Mouse (Mus musculus): Measurements from ENCODE around the gene Dnttip1.
"Not testable (repeated sequence)": the region's sequence is repeated elsewhere in the genome, so short reads cannot be mapped to it uniquely, and the experiment has no call there.

Gene Dnttip1

DNA sequence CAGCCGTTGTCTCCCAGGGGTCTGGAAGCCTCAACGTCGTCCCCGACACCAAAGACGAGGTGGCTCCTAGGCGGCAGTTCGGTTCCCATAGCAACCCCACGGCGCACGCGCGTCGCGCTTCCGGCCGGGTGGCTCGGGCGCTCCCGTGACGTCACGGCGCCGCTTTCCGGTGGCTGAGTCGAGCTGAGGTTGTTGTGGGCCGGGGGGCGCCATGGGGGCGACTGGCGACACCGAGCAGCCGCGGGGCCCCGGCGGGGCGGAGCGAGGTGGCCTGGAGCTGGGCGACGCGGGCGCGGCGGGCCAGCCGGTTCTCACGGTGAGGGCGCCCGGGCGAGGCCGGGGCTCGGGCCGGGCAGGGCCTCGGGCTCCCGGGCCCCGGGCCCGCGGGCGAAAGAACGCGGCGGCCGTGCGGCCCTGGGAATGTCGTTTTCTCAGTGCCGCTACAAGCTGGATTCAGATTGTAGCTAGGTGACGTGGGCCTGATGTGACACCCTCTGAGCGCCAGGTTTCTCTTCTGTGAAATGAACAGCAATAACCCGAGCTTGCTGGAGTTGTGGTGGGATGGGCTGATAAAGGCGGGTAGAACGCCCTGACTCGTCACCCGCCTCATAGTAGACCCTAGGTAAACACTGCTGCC lies at the start of gene Dnttip1, which contains the start of gene Wfdc3:
TSS of gene Dnttip1 (plus strand) at position 141 of the 637 bp plus-strand sequence.
TSS of gene Wfdc3 (minus strand) at position 89 of the 637 bp plus-strand sequence.
- in situ Hi-C loops (cut with MseI, MboI), result no loop called here

GRCm38 (mm10) chr2:164698201-164698600 lies 47.6 kb upstream of the Dnttip1 start, which contains the start of gene Spint4:
Gene Spint4 (plus strand): TSS chr2:164698501.
- in situ Hi-C loops (cut with MseI, MboI), result no loop called here

DNA sequence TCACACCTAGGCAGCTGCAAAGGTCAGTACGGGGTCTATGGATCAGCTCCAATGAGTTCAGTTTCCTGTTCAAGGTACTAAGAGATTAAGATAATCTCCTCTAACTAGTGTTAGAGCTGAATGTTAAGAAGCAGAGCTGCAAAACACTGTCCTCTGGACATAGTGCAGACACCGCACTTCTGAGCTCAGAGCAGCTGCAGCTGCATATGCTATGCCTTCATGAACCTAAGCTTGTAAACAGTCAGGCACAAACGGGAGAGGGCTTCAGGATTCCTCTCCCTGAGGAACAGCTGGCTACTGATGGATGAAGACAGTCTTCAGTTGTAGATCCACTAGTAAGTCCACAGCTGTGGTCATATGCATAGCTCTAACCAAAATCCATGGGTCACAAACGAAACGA lies 44.8 kb upstream of the Dnttip1 start:
- in situ Hi-C loops (cut with MseI, MboI), result no loop called here

- in situ Hi-C loops (cut with MseI, MboI), result no loop called here
These were observed 44.0 kb upstream of the Dnttip1 start for GRCm38 (mm10) chr2:164701761-164702160.

DNA sequence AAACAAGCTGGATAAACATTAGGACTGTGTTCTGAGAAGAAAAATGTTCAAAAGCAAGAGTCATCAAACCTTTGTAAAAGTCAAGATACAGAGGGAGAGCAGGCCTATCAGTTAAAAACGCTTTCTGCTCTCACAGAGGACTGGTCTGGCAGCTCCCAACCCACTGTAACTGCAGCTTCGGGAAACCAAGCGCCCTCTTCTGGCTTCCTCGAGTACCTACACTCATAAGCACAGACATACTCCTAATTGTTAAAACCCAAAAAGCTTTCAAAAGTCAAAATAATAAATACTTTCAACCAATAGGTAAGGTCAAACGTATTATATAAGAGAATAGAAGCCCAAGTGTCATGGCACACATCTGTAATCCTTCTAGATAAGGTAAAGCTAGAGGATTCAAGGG lies 41.5 kb upstream of the Dnttip1 start:
- in situ Hi-C loops (cut with MseI, MboI), result no loop called here

- in situ Hi-C loops (cut with MseI, MboI), result no loop called here
These were observed 40.5 kb upstream of the Dnttip1 start for GRCm38 (mm10) chr2:164705328-164705727.

DNA sequence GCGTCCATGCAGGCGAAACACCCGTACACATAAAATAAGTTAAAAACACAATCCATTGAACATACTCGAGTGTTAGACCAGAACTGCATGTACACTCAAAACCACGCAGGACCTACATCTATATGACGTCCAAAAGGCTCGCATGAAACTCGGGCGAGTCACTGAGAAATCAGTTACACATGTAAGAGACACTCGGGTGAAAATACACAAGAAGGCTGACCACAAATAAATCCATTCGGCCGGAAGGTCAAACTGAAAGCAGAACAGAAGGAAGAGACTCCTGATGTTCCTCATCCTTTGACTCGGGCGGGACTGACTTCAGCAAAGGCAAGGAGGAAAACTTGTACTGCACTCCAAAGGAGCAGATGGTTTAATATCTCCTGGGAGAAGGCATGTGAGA lies 39.8 kb upstream of the Dnttip1 start:
- in situ Hi-C loops (cut with MseI, MboI), result no loop called here

DNA sequence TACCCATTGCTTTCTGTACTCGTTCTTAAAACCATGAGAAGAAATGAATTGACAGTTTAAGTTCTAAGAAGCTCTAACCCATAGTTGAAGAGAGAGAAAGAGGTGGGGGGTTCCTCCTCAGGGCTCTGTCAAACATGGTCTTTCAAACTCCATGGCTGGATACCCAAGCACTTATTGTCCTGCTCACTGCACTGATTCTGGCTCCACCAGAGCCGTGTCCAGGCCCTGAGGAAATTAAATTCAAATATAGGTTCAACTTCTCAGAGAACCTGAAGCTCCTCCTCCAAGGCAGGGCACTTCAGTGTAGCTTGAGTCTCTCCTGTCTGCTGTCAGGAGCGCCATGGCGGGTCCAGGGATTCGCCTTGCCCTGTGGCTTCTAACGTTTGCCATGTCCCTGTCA lies 30.8 kb upstream of the Dnttip1 start, which contains the start of gene Spint5:
TSS of gene Spint5 (plus strand) at position 301 of the 400 bp plus-strand sequence.
- in situ Hi-C loops (cut with MseI, MboI), result no loop called here

DNA sequence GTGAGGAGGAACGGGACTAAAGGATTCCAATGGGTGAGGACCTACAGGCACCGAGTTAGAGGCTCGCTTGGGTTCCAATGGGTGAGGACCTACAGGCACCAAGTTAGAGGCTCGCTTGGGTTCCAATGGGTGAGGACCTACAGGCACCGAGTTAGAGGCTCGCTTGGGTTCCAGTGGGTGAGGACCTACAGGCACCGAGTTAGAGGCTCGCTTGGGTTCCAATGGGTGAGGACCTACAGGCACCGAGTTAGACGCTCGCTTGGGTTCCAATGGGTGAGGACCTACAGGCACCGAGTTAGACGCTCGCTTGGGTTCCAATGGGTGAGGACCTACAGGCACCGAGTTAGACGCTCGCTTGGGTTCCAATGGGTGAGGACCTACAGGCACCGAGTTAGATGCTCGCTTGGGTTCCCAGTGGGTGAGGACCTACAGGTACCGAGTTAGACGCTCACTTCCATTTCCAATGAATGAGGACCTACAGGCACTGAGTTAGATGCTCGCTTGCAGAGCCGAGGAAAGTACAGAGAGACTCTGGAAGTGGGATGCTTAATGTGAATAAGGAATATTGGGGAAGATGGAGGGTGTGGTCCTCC lies 29.5 kb upstream of the Dnttip1 start:
- in situ Hi-C loops (cut with MseI, MboI), result not testable (repeated sequence)

DNA sequence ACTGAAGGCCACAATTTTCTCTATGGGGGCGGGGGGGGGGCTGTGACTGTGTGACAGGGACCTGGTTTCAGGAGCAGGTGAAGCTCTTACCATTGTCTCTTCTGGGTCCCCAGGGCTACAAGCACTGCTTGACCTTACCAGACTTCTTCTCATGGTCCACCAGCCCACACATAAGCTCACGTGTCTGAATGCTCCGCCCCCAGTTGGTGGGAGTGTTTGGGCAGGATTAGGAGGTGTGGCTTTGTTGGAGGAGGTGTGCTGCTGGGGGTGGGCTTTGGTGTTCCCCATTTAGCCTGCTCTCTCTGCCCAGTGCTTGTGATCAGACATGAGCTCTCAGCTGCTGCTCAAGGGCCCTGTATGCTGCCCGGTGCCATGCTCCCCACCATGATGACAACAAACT lies 22.5 kb upstream of the Dnttip1 start:
- in situ Hi-C loops (cut with MseI, MboI), result loop anchor here (5.0 to 10.0 kb wide), 3 partner anchors 48 to 131 kb away; partner anchors contain the start of genes Eppin (in 2 of the 2) and Wfdc11 (in 1 of the 2)

DNA sequence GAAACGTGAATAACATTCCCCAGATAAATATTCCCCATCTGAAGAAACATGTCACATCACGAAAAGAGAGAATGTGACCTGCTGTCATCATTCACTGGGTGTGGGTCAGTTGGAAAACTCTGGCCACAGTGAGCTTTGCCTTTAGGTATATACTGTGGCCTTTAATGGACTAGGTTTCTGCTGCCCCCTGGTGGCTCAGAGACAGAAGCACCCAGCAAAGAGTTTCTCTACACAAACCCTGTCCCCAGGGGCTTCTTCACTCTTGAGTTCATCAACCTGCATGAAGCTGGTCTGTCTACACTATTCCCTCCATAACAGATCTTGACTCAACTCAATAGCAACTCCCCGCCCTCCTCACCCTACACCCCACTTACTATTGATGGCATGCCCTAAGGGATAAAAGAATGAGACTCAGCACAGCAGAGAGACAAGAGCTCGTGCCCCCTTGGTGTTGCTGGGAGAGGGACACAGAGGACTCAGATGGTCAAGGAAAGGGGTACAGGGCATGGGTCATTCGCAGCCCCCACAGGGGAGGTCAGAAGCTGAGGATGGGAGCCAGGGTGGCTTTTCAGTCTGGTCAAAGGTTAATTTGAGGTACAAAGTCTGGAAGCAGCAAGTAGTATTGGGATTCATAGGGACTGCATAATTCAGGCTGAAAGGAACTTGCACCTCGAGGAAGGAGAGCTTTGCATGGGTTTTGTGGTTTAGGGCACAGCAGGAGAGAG lies 19.7 kb upstream of the Dnttip1 start:
- in situ Hi-C loops (cut with MseI, MboI), result loop anchor here in 1 of 2 experiments (10.0 kb wide), 2 partner anchors 51 to 131 kb away; partner anchors contain the start of genes Eppin and Wfdc11

GRCm38 (mm10) chr2:164731719-164732118 lies 14.1 kb upstream of the Dnttip1 start:
- in situ Hi-C loops (cut with MseI, MboI), result no loop called here

GRCm38 (mm10) chr2:164733259-164733658 lies 12.5 kb upstream of the Dnttip1 start:
- in situ Hi-C loops (cut with MseI, MboI), result no loop called here

DNA sequence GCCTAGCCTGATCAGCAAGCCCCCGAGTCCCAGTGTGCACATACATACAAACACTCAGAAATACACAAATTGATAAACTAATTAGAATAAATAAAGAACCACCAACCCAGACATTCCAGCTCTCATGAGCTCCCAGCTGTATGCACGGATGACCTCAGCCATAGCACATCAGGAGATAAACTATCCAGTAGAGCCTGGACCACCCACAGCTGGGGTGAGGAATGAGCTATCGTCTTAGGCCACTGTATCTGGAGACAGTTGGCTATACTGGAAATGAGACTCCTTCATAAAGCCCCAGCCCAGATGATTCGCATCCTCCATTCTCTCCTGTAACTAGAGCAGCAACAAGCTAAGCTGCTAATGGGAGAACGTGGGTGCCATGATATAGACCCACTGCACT lies 10.9 kb upstream of the Dnttip1 start:
- in situ Hi-C loops (cut with MseI, MboI), result no loop called here

DNA sequence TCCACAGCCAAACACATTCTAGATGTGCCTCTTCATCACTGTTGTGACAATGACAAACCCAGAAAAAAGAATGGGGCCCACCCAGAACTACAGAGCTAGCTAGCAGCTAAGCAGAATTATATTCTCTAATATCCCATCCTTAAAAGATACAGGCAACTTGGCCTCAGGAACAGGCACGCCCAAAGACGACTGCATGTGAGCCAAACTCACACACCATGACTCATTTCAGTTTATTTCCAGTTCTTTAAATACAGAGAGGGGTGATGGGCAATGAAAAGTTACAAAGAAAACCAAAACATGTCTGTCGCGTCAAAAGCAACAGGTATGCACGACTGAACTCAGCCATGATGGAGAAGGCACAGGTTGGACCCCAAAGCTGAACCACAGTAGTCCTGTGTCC lies 10.3 kb upstream of the Dnttip1 start:
- in situ Hi-C loops (cut with MseI, MboI), result no loop called here

DNA sequence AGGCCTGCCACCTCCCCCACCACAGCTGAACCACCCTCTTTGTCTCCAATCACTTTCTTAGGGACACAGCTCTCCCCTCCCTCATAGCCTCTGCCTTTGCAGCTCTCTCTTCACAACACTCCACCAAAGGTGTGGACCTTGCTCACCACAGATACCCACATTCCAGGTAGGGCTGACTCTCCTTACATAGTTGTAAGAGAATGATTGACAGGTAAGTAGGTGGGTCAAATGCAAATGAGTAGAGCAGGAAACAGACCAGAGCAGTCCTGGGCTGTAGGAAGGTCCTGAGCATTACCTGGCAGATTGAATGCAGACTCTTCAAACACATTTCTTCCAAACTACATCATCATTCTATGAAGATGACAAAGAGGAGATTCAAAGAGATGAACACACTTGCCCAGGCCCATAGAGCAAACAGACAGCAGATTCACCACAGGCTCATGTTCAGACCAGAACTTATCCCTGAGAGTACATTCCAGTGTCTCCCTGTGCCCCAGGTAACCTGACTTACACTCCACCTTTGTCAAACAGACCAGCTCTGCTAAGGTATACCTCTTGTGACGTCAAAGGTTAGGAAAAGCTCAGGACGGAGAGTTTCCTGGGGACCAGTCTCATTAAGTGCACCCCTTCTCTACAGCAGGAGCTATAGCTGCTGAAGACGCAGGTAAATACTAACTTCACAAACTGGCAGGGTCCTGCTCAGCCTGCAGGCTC lies 8.2 kb upstream of the Dnttip1 start:
- in situ Hi-C loops (cut with MseI, MboI), result no loop called here

- in situ Hi-C loops (cut with MseI, MboI), result no loop called here
These were observed 5.9 kb upstream of the Dnttip1 start for GRCm38 (mm10) chr2:164739876-164740275.

DNA sequence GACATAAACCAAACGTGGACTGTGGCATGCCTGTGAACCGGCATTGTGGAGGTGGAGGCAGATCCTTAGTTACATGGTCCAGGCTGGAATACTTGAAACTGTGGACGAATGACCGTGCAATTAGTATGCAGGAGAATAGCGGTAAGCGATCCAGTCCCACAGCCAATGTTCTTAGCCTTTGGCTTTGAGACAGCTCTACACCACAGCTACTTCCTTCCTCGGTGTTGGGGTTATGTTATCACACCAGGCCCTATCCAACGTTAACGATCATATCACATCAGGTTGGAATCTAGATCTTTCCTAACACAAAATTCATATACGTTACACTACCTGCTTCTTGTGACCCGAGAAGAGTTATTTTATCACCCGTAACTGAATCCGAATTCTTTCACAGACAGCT lies 796 bp upstream of the Dnttip1 start:
- in situ Hi-C loops (cut with MseI, MboI), result no loop called here

DNA sequence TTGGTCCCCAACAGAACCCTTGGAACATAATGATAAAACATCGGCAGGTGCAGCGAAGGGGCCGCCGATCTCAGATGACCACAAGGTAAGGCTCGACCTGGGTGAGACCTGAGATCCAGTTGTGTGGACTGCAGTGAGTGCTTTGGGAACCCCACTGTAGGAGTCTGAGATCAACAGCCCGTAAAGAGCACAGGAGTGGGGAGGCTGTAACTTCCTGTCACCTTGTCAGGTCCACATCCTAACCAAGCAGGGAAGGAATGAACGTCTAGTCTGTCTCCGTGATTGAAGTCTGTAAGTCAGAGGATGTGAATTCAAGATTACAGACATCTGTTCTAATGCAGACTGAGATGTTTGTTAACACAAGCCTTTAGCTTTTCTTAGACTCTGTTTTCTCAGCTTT lies 910 bp downstream of the Dnttip1 start:
- in situ Hi-C loops (cut with MseI, MboI), result no loop called here

- in situ Hi-C loops (cut with MseI, MboI), result no loop called here
These were observed 2.4 kb downstream of the Dnttip1 start for GRCm38 (mm10) chr2:164748191-164748590.

GRCm38 (mm10) chr2:164748991-164749390 lies 3.2 kb downstream of the Dnttip1 start:
- in situ Hi-C loops (cut with MseI, MboI), result no loop called here

GRCm38 (mm10) chr2:164752454-164752853 lies 6.7 kb downstream of the Dnttip1 start:
- in situ Hi-C loops (cut with MseI, MboI), result no loop called here

Data from mouse trophoblast stem cell (cell line).